Mouse (Mus musculus): ENCODE results near the gene Olfr765. TPM values are rescaled to one million over a fixed set of nuclear protein-coding genes. Genes with fewer than 3 reads are reported as not detected.

The Olfr765 gene
- polyA plus RNA-seq, 1 experiment from 2014 or later, result not detected

DNA sequence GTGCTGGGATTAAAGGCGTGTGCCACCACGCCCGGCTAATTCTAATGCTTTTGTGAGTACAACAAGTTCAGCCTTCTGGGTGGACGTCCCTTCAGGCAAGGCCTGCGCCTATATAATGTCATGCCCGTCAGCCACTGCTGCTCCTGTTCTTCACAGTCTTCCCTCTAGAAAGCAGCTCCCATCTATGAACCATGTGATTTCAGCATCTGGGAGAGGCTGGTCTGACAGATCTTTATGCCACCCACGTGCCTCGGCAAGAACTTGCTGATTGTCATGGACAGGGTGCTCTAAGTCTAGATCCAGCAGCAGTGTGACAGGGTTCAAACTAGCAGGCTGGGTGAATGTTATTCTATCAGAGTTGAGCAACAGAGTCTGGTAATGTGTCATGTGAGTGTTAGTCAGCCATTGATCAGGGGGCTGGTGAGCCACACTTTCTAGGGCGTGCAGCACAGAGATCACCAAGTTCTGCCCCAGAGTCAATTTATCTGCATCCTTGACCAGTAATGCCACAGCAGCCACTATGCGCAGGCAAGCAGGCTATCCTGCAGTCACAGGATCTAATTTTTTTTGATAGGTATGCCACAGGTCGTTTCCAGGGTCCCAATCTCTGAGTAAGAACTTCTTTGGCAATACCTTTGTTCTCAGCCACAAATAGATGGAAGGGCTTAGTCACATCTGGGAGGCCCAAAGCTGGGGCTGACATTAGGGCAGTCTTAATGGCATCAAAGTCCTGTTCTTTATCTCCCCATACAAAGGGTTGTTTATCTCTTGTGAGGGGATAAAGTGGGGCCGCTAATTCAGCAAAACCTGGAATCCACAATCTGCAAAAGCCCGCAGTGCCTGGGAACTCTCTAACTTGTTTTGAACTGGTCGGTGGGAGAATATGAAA, 45.5 kb downstream of the Olfr765 start:
- Histone ChIP-seq H3K27ac (ENCODE audit: poor library complexity, severe bottlenecking) (no peak overlapping the region), H3K27me3 (replicated peaks) (no peaks in the 10 kb centered on the region), H3K4me1 (replicated peaks) (no peaks in the 10 kb centered on the region), H3K9me3 (replicated peaks) (peaks cover 9% of the 10 kb centered on the region), H3K4me3 (no peak overlapping the region), H3K36me3 (no peaks in the 10 kb centered on the region), H3K4me2 (no peak overlapping the region), H3K9ac (no peak overlapping the region)
- no peak for ATAC-seq (ENCODE audit: insufficient number of reproducible peaks, low FRiP score)
- 63% methylated on average over 14 of the region's 14 CpGs for WGBS

DNA sequence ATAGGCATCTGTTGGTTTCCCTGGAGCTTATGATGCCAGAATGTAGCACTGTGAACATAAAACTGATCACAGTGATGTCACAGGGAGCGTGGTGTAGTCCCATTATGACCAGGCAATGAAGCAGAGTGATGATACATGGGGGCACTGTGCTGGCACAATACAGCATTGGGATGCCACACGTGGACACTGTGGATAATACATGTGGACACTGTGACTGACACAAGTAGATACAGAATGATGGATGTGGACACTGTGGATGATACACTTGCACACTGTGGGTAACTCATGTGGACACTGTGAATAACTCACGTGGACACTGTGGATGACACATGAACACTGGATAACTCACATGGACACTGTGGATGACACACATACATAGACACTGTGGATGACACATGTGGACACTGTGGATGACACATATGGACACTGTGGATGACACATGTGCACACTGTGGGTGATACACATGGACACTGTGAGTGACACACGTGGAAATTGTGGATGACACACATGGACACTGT, 53.2 kb downstream of the Olfr765 start:
- Histone ChIP-seq H3K4me1 (replicated peaks) (no peaks in the 10 kb centered on the region), H3K9ac (no peak overlapping the region), H3K9me3 (replicated peaks) (no peaks in the 10 kb centered on the region), H3K4me2 (no peak overlapping the region), H3K27me3 (replicated peaks) (no peaks in the 10 kb centered on the region), H3K36me3 (no peaks in the 10 kb centered on the region), H3K4me3 (no peak overlapping the region), H3K27ac (ENCODE audit: poor library complexity, severe bottlenecking) (no peak overlapping the region)
- no peak for ATAC-seq (ENCODE audit: insufficient number of reproducible peaks, low FRiP score)
- WGBS, result 70% methylated on average over 4 of the region's 4 CpGs

DNA sequence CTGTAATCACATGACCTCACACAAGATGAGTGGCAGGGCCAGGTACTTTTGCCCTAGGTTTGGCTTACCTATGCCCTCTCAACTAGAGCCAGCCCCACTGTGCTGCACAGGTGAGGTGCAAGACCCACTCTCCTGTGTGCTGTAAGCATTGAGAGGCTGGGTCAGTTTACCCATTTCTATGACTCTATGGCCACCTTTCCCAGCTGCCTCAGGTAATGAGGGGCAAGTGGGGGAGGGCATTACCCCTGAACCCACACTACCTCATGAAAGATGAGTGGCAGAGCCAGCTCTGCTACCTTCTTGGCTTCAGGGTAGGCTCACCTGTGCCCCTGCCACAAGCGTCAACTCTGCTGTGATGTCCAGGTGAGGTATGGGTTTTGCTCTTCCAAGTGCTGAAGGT, 54.0 kb downstream of the Olfr765 start:
- no peaks in the 10 kb centered on the region for H3K36me3 ChIP-seq
- whole genome bisulfite sequencing, result 96% methylated on average over 1 of the region's 1 CpGs
- ATAC-seq (ENCODE audit: insufficient number of reproducible peaks, low FRiP score), result no peak
- no peaks in the 10 kb centered on the region for H3K27me3 ChIP-seq (replicated peaks)
- no peak overlapping the region for H3K9ac ChIP-seq
- no peak overlapping the region for H3K4me3 ChIP-seq
- no peaks in the 10 kb centered on the region for H3K9me3 ChIP-seq (replicated peaks)
- H3K27ac ChIP-seq (ENCODE audit: poor library complexity, severe bottlenecking), result no peak overlapping the region
- H3K4me2 ChIP-seq, result no peak overlapping the region
- no peaks in the 10 kb centered on the region for H3K4me1 ChIP-seq (replicated peaks)

Other genes starting within 250 kb of the Olfr765 start
- gene Dnajc14, start 245.9 kb downstream of the Olfr765 start, polyA plus RNA-seq (2016; fragmentation: Nextera tagmentation; extraction: Ambion mirVana), result 48.4 and 51.7 TPM in 2 replicates
- 19.6 and 20.8 TPM in 2 replicates for gene Tmem198b, start 245.6 kb downstream of the Olfr765 start, polyA plus RNA-seq (2016; fragmentation: Nextera tagmentation; extraction: Ambion mirVana)
- gene Sarnp, start 232.7 kb downstream of the Olfr765 start, polyA plus RNA-seq (2016; fragmentation: Nextera tagmentation; extraction: Ambion mirVana), result 171 and 172 TPM in 2 replicates
- gene Ormdl2, start 228.4 kb downstream of the Olfr765 start, polyA plus RNA-seq (2016; fragmentation: Nextera tagmentation; extraction: Ambion mirVana), result 36.0 and 39.2 TPM in 2 replicates
- gene Gdf11, start 158.3 kb downstream of the Olfr765 start, polyA plus RNA-seq (2016; fragmentation: Nextera tagmentation; extraction: Ambion mirVana), result 4.3 and 5.0 TPM in 2 replicates
- gene Cd63, start 149.0 kb downstream of the Olfr765 start, polyA plus RNA-seq (2016; fragmentation: Nextera tagmentation; extraction: Ambion mirVana), result 341 and 358 TPM in 2 replicates
- gene Rdh5, start 127.1 kb downstream of the Olfr765 start, polyA plus RNA-seq (2016; fragmentation: Nextera tagmentation; extraction: Ambion mirVana), result 6.0 and 6.3 TPM in 2 replicates
- 161 and 165 TPM in 2 replicates for gene Bloc1s1, start 126.0 kb downstream of the Olfr765 start, polyA plus RNA-seq (2016; fragmentation: Nextera tagmentation; extraction: Ambion mirVana)
- gene Itga7, start 116.2 kb downstream of the Olfr765 start, polyA plus RNA-seq (2016; fragmentation: Nextera tagmentation; extraction: Ambion mirVana), result 1.4 and 1.5 TPM in 2 replicates
- 0.15 TPM in 1 of 2 replicates, not detected in the other for gene Mettl7b, start 89.0 kb downstream of the Olfr765 start, polyA plus RNA-seq (2016; fragmentation: Nextera tagmentation; extraction: Ambion mirVana)
- gene Olfr9, start 60.6 kb downstream of the Olfr765 start, polyA plus RNA-seq (2016; fragmentation: Nextera tagmentation; extraction: Ambion mirVana), result not detected in 2 replicates
- not detected in 2 replicates for gene Olfr763, start 39.2 kb downstream of the Olfr765 start, polyA plus RNA-seq (2016; fragmentation: Nextera tagmentation; extraction: Ambion mirVana)
- not detected in 2 replicates for gene Olfr764-ps1, start 10.1 kb downstream of the Olfr765 start, polyA plus RNA-seq (2016; fragmentation: Nextera tagmentation; extraction: Ambion mirVana)
- gene Olfr766-ps1, start 19.0 kb upstream of the Olfr765 start, polyA plus RNA-seq (2016; fragmentation: Nextera tagmentation; extraction: Ambion mirVana), result not detected in 2 replicates
- not detected in 2 replicates for gene Olfr767, start 32.9 kb upstream of the Olfr765 start, polyA plus RNA-seq (2016; fragmentation: Nextera tagmentation; extraction: Ambion mirVana)
- not detected in 2 replicates for gene Olfr768, start 49.4 kb upstream of the Olfr765 start, polyA plus RNA-seq (2016; fragmentation: Nextera tagmentation; extraction: Ambion mirVana)
- not detected in 2 replicates for gene Olfr769, start 67.9 kb upstream of the Olfr765 start, polyA plus RNA-seq (2016; fragmentation: Nextera tagmentation; extraction: Ambion mirVana)
- gene Olfr770, start 89.0 kb upstream of the Olfr765 start, polyA plus RNA-seq (2016; fragmentation: Nextera tagmentation; extraction: Ambion mirVana), result not detected in 2 replicates
- not detected in 2 replicates for gene Olfr771, start 114.8 kb upstream of the Olfr765 start, polyA plus RNA-seq (2016; fragmentation: Nextera tagmentation; extraction: Ambion mirVana)
- not detected in 2 replicates for gene Olfr772, start 127.9 kb upstream of the Olfr765 start, polyA plus RNA-seq (2016; fragmentation: Nextera tagmentation; extraction: Ambion mirVana)
- not detected in 2 replicates for gene Olfr773, start 137.4 kb upstream of the Olfr765 start, polyA plus RNA-seq (2016; fragmentation: Nextera tagmentation; extraction: Ambion mirVana)
- gene Olfr774, start 186.2 kb upstream of the Olfr765 start, polyA plus RNA-seq (2016; fragmentation: Nextera tagmentation; extraction: Ambion mirVana), result not detected in 2 replicates
- not detected in 2 replicates for gene Olfr775, start 198.4 kb upstream of the Olfr765 start, polyA plus RNA-seq (2016; fragmentation: Nextera tagmentation; extraction: Ambion mirVana)
- not detected in 2 replicates for gene Olfr776, start 209.1 kb upstream of the Olfr765 start, polyA plus RNA-seq (2016; fragmentation: Nextera tagmentation; extraction: Ambion mirVana)
- not detected in 2 replicates for gene Olfr777, start 221.5 kb upstream of the Olfr765 start, polyA plus RNA-seq (2016; fragmentation: Nextera tagmentation; extraction: Ambion mirVana)

Measured in heart, embryonic 12.5 days (tissue).